Mouse (Mus musculus) intestine, embryonic 14.5 days (tissue): ENCODE measurements around the gene Cmss1. TPM values are rescaled to one million over a fixed set of nuclear protein-coding genes. Genes with fewer than 3 reads are reported as not detected.

Experiments
- ATAC-seq: fragments of 200-750 bp; cut with Nextera tagmentation; replicated peaks from 2 replicates; pipeline ENCODE4 v1.8.0; 2017; ENCODE audit warnings: low read depth, moderate number of reproducible peaks, moderate TSS enrichment, moderate library complexity; ENCODE audit not compliant: low FRiP score, low TSS enrichment
- DNase-seq: peaks from one replicate; pipeline ENCODE4 v3.0.0-alpha.2; 2018; ENCODE audit warnings: low spot score
- H3K27ac ChIP-seq: fragments of 300-500 bp; sonication (generic); 2 replicates; pipeline ENCODE4 v1.5.1; 2014; ENCODE audit warnings: low read depth, mild to moderate bottlenecking, control low read depth
- H3K27me3 ChIP-seq: fragments of 300-500 bp; sonication (generic); replicated peaks from 2 replicates; pipeline ENCODE4 v1.6.1; 2014; ENCODE audit warnings: low read length, control low read depth; ENCODE audit not compliant: control insufficient read depth, insufficient read depth
- H3K36me3 ChIP-seq: fragments of 300-500 bp; sonication (generic); 2 replicates; pipeline ENCODE4 v1.6.1; 2014; ENCODE audit warnings: low read length, control low read depth; ENCODE audit not compliant: control insufficient read depth, insufficient read depth
- H3K4me1 ChIP-seq: fragments of 300-500 bp; sonication (generic); replicated peaks from 2 replicates; pipeline ENCODE4 v1.6.1; 2014; ENCODE audit warnings: low read length, control low read depth, mixed read lengths; ENCODE audit not compliant: control insufficient read depth, insufficient read depth
- H3K4me2 ChIP-seq: fragments of 300-500 bp; sonication (generic); 2 replicates; pipeline ENCODE4 v1.6.1; 2014; ENCODE audit warnings: low read length
- H3K4me3 ChIP-seq: fragments of 300-500 bp; sonication (generic); 2 replicates; pipeline ENCODE4 v1.5.1; 2014; ENCODE audit warnings: low read depth, low read length, control low read depth, mixed read lengths
- H3K9ac ChIP-seq: fragments of 300-500 bp; sonication (generic); 2 replicates; pipeline ENCODE4 v1.6.1; 2014; ENCODE audit warnings: mild to moderate bottlenecking, low read length
- H3K9me3 ChIP-seq: fragments of 300-500 bp; sonication (generic); 2 replicates; pipeline ENCODE4 v1.6.1; 2016; ENCODE audit warnings: low read length, control low read depth; ENCODE audit not compliant: control insufficient read depth
- WGBS: fragments of 180-500 bp; shearing (Covaris S2); extraction: QIAGEN DNeasy Blood & Tissue Kit; methylation state at CpG from one replicate; pipeline ENCODE4 v1.1.7; 2014; 5-methylcytosine and 5-hydroxymethylcytosine counted together
- polyA plus RNA-seq: library from polyadenylated mRNA; unstranded; fragments of >200 nt; fragmentation: Nextera tagmentation; extraction: Ambion mirVana; gene quantifications from 2 replicates; pipeline ENCODE4 v1.2.1, GENCODE M21; 2014

The Cmss1 gene
- polyA plus RNA-seq, 1 experiment from 2014 or later, result 56.0 TPM

GRCm38 (mm10) chr16:57593422-57594157, 13.1 kb downstream of the Cmss1 start:
- Histone ChIP-seq H3K4me1 (peaks cover 4% of the 10 kb centered on the region; the same call in 1 of the 2 replicates), H3K9me3 (no peaks in the 10 kb centered on the region), H3K27me3 (no peaks in the 10 kb centered on the region), H3K4me2 (no peak overlapping the region), H3K27ac (no peak overlapping the region), H3K36me3 (no peaks in the 10 kb centered on the region), H3K9ac (no peak overlapping the region), H3K4me3 (no peak overlapping the region)
- ATAC-seq (peak; percentile 70; the same call in 1 of the 2 replicates), DNase-seq (peak; percentile 58)
- WGBS, result 35% methylated on average over 7 of the region's 7 CpGs

- Histone ChIP-seq H3K36me3 (no peaks in the 10 kb centered on the region), H3K9me3 (no peaks in the 10 kb centered on the region), H3K27ac (no peak overlapping the region), H3K4me1 (no peaks in the 10 kb centered on the region), H3K27me3 (no peaks in the 10 kb centered on the region), H3K4me3 (no peak overlapping the region), H3K9ac (no peak overlapping the region), H3K4me2 (no peak overlapping the region)
- ATAC-seq (no peak), DNase-seq (no peak)
- 44% methylated on average over 3 of the region's 3 CpGs for WGBS
These were observed 21.5 kb downstream of the Cmss1 start for GRCm38 (mm10) chr16:57585201-57585600.

GRCm38 (mm10) chr16:57582008-57582407, 24.7 kb downstream of the Cmss1 start:
- H3K4me3 ChIP-seq, result no peak overlapping the region
- DNase-seq, result no peak

GRCm38 (mm10) chr16:57580041-57580440, 26.6 kb downstream of the Cmss1 start:
- no peaks in the 10 kb centered on the region for H3K9me3 ChIP-seq
- H3K36me3 ChIP-seq, result peaks cover 6% of the 10 kb centered on the region; the same call in 1 of the 2 replicates
- H3K27me3 ChIP-seq, result no peaks in the 10 kb centered on the region
- no peak overlapping the region for H3K27ac ChIP-seq
- no peak overlapping the region for H3K9ac ChIP-seq
- no peak overlapping the region for H3K4me3 ChIP-seq
- H3K4me1 ChIP-seq, result no peaks in the 10 kb centered on the region
- ATAC-seq, result no peak
- no peak overlapping the region for H3K4me2 ChIP-seq
- DNase-seq, result no peak
- 66% methylated on average over 7 of the region's 7 CpGs for WGBS

More at GRCm38 (mm10) chr16:57582008-57582407, 24.7 kb downstream of the Cmss1 start:
- H3K9me3 ChIP-seq, result no peaks in the 10 kb centered on the region
- no peaks in the 10 kb centered on the region for H3K4me1 ChIP-seq
- no peaks in the 10 kb centered on the region; the same call in 1 of the 2 replicates for H3K36me3 ChIP-seq
- H3K27ac ChIP-seq, result no peak overlapping the region
- H3K27me3 ChIP-seq, result no peaks in the 10 kb centered on the region
- no peak for ATAC-seq
- H3K4me2 ChIP-seq, result no peak overlapping the region
- 74% methylated on average over 2 of the region's 2 CpGs for WGBS
- no peak overlapping the region for H3K9ac ChIP-seq

- Histone ChIP-seq H3K4me2 (no peak overlapping the region), H3K36me3 (peaks cover 16% of the 10 kb centered on the region), H3K4me1 (no peaks in the 10 kb centered on the region), H3K4me3 (no peak overlapping the region), H3K27ac (no peak overlapping the region), H3K27me3 (no peaks in the 10 kb centered on the region), H3K9me3 (no peaks in the 10 kb centered on the region), H3K9ac (no peak overlapping the region)
- ATAC-seq, result no peak
- no peak for DNase-seq
- WGBS, result 82% methylated on average over 1 of the region's 1 CpGs
These were observed 29.1 kb downstream of the Cmss1 start for GRCm38 (mm10) chr16:57577519-57577918.

- no peak for ATAC-seq
- no peak overlapping the region for H3K4me3 ChIP-seq
These were observed 30.8 kb downstream of the Cmss1 start for GRCm38 (mm10) chr16:57575764-57576388.

GRCm38 (mm10) chr16:57573831-57574230, 32.8 kb downstream of the Cmss1 start:
- DNase-seq (no peak), ATAC-seq (no peak)
- Histone ChIP-seq H3K27ac (no peak overlapping the region), H3K9ac (no peak overlapping the region), H3K27me3 (no peaks in the 10 kb centered on the region), H3K4me1 (no peaks in the 10 kb centered on the region), H3K4me2 (no peak overlapping the region), H3K9me3 (no peaks in the 10 kb centered on the region), H3K4me3 (no peak overlapping the region), H3K36me3 (peaks cover 48% of the 10 kb centered on the region)
- WGBS, result 69% methylated on average over 1 of the region's 1 CpGs

More at GRCm38 (mm10) chr16:57575764-57576388, 30.8 kb downstream of the Cmss1 start:
- H3K4me2 ChIP-seq, result no peak overlapping the region
- H3K27me3 ChIP-seq, result no peaks in the 10 kb centered on the region
- no peaks in the 10 kb centered on the region for H3K4me1 ChIP-seq
- peaks cover 32% of the 10 kb centered on the region for H3K36me3 ChIP-seq
- no peak overlapping the region for H3K27ac ChIP-seq
- WGBS, result 91% methylated on average over 1 of the region's 1 CpGs
- no peak for DNase-seq
- no peak overlapping the region for H3K9ac ChIP-seq
- H3K9me3 ChIP-seq, result no peaks in the 10 kb centered on the region

- no peak overlapping the region for H3K4me2 ChIP-seq
- 95% methylated on average over 5 of the region's 5 CpGs for WGBS
- no peak overlapping the region for H3K27ac ChIP-seq
- no peaks in the 10 kb centered on the region for H3K4me1 ChIP-seq
- no peak overlapping the region for H3K9ac ChIP-seq
- no peak overlapping the region for H3K4me3 ChIP-seq
- ATAC-seq (no peak), DNase-seq (no peak)
- no peaks in the 10 kb centered on the region for H3K9me3 ChIP-seq
- peaks cover 52% of the 10 kb centered on the region for H3K36me3 ChIP-seq
- H3K27me3 ChIP-seq, result no peaks in the 10 kb centered on the region
These were observed 35.8 kb downstream of the Cmss1 start for GRCm38 (mm10) chr16:57570789-57571311.
